Mouse (Mus musculus) MEL (cell line): ENCODE measurements around the gene Batf2.

Experiments used
- CTCF ChIP-seq, 3 experiments: IDR thresholded peaks in 2 of 3; conservative IDR thresholded peaks in 1 of 3; 2 replicates each; pipeline ENCODE4 v1.5.1; 2011 to 2012; ENCODE audit warnings: low read length in 3 of 3, low read depth in 2 of 3, mild to moderate bottlenecking in 2 of 3, improper control_type of control experiment in 1 of 3, inconsistent platforms in 1 of 3, mixed read lengths in 1 of 3, moderate library complexity in 1 of 3; ENCODE audit not compliant: control insufficient read depth in 1 of 3, insufficient read depth in 1 of 3, poor library complexity in 1 of 3, severe bottlenecking in 1 of 3
- ELF1 ChIP-seq: IDR thresholded peaks from 2 replicates; pipeline ENCODE4 v1.6.1; 2014; ENCODE audit warnings: low read depth, mild to moderate bottlenecking, inconsistent platforms, low read length, improper control_type of control experiment, moderate library complexity
- MAX ChIP-seq: IDR thresholded peaks from 2 replicates; pipeline ENCODE4 v1.6.1; 2011; ENCODE audit warnings: low read length, improper control_type of control experiment
- NELFE ChIP-seq: IDR thresholded peaks from 2 replicates; pipeline ENCODE4 v1.6.1; 2011; ENCODE audit warnings: low read depth, low read length, improper control_type of control experiment
- NRF1 ChIP-seq: IDR thresholded peaks from 2 replicates; pipeline ENCODE4 v1.6.1; 2014; ENCODE audit warnings: low read depth, mild to moderate bottlenecking, inconsistent platforms, low read length, improper control_type of control experiment, moderate library complexity; ENCODE audit not compliant: poor library complexity, insufficient read depth, severe bottlenecking
- POLR2A ChIP-seq, 2 experiments: IDR thresholded peaks; 2 replicates each; pipeline ENCODE4 v1.6.1; 2011 to 2012; ENCODE audit warnings: low read length in 2 of 2, mild to moderate bottlenecking in 2 of 2, control low read depth in 1 of 2, improper control_type of control experiment in 1 of 2, low read depth in 1 of 2, moderate library complexity in 1 of 2; ENCODE audit not compliant: control insufficient read depth in 1 of 2, insufficient read depth in 1 of 2, poor library complexity in 1 of 2
- RAD21 ChIP-seq: IDR thresholded peaks from 2 replicates; pipeline ENCODE4 v1.6.1; 2011; ENCODE audit warnings: mild to moderate bottlenecking, low read depth, low read length, improper control_type of control experiment
- SIN3A ChIP-seq: IDR thresholded peaks from 2 replicates; pipeline ENCODE4 v1.6.1; 2012; ENCODE audit warnings: low read length, improper control_type of control experiment, inconsistent platforms
- TAL1 ChIP-seq: IDR thresholded peaks from 2 replicates; pipeline ENCODE4 v1.6.1; 2012; ENCODE audit warnings: mild to moderate bottlenecking, inconsistent platforms, low read length, moderate library complexity, mixed read lengths
- TCF12 ChIP-seq: IDR thresholded peaks from 2 replicates; pipeline ENCODE4 v1.6.1; 2014; ENCODE audit warnings: low read depth, mild to moderate bottlenecking, inconsistent platforms, low read length, improper control_type of control experiment, moderate library complexity
- USF1 ChIP-seq: IDR thresholded peaks from 2 replicates; pipeline ENCODE4 v1.6.1; 2014; ENCODE audit warnings: low read depth, mild to moderate bottlenecking, inconsistent platforms, low read length, improper control_type of control experiment, moderate library complexity
- USF2 ChIP-seq, 2 experiments: IDR thresholded peaks; 2 replicates each; pipeline ENCODE4 v1.6.1; 2011 to 2012; ENCODE audit warnings: improper control_type of control experiment in 2 of 2, low read length in 2 of 2, borderline replicate concordance in 1 of 2, inconsistent platforms in 1 of 2, low read depth in 1 of 2, mild to moderate bottlenecking in 1 of 2; ENCODE audit not compliant: insufficient read depth in 1 of 2
- ZC3H11A ChIP-seq: IDR thresholded peaks from 2 replicates; pipeline ENCODE4 v1.6.1; 2012; ENCODE audit warnings: low read depth, mild to moderate bottlenecking, inconsistent platforms, low read length, improper control_type of control experiment
- ZNF384 ChIP-seq: IDR thresholded peaks from 2 replicates; pipeline ENCODE4 v1.6.1; 2012; ENCODE audit warnings: low read depth, mild to moderate bottlenecking, inconsistent platforms, low read length, improper control_type of control experiment

DNA sequence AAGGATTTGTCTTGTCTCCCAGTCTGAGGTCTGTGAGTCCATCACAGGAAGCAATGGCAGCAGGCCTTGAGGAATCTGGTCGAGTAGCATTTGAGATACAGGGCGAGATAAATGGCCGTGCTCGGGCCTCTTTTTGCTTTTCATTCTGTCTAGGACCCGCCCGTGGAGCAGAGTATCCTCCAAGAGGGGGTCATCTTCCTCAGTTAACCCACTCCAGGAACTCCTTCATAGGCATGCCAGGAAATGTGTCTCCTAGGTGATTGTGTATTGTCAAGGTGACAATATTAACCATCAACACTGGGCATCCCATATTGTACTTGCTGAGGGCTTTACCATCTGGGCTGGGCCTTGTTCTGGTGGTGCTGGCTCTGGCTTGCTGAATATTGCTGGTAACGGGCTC is 46.7 kb upstream of the Batf2 start, which contains the start of gene AC131692.1:
- TF ChIP-seq NRF1 (no peak), POLR2A (IDR thresholded peaks at IDR 0.05; ENCODE audit: control insufficient read depth in 1 of 2, insufficient read depth in 1 of 2, low read depth in 1 of 2, low read length in 2 of 2, poor library complexity in 1 of 2) (no peak), CTCF (IDR thresholded peaks at IDR 0.05 in 2 of 3, conservative IDR thresholded peaks at IDR 0.05 in 1 of 3; ENCODE audit: control insufficient read depth in 1 of 3, insufficient read depth in 1 of 3, low read depth in 2 of 3, low read length in 3 of 3, poor library complexity in 1 of 3, severe bottlenecking in 1 of 3) (no peak), ZC3H11A (no peak), MAX (no peak), USF2 (IDR thresholded peaks at IDR 0.05; ENCODE audit: borderline replicate concordance in 1 of 2, insufficient read depth in 1 of 2, low read depth in 1 of 2, low read length in 2 of 2) (no peak), TAL1 (no peak), ZNF384 (no peak), RAD21 (no peak), USF1 (no peak), SIN3A (no peak), TCF12 (no peak), NELFE (no peak), ELF1 (no peak)
